Mouse (Mus musculus): ENCODE results near the gene Cacnb3. TPM values are rescaled to one million over a fixed set of nuclear protein-coding genes. Genes with fewer than 3 reads are reported as not detected.

Cacnb3 gene
- polyA plus RNA-seq, 1 experiment from 2014 or later: 80.4 TPM

GRCm38 (mm10) chr15:98674284-98674993 is 43.8 kb downstream of the Cacnb3 start:
- Histone ChIP-seq H3K4me1 (peaks cover 43% of the 10 kb centered on the region), H3K36me3 (replicated peaks) (no peaks in the 10 kb centered on the region), H3K4me3 (replicated peaks) (peak overlapping the region; percentile 48), H3K27ac (peak overlapping the region; percentile 54; the same call in 1 of the 2 replicates), H3K4me2 (peak overlapping the region; percentile 94), H3K27me3 (peaks cover 63% of the 10 kb centered on the region), H3K9ac (peak overlapping the region; percentile 59), H3K9me3 (no peaks in the 10 kb centered on the region)
- WGBS: 19% methylated on average over 7 of the region's 7 CpGs
- ATAC-seq (ENCODE audit: low FRiP score): peak; percentile 71

GRCm38 (mm10) chr15:98674994-98675545 is 44.4 kb downstream of the Cacnb3 start:
- Histone ChIP-seq H3K9me3 (no peaks in the 10 kb centered on the region), H3K4me2 (peak overlapping the region; percentile 94), H3K27ac (peak overlapping the region; percentile 59; the same call in 1 of the 2 replicates), H3K36me3 (replicated peaks) (no peaks in the 10 kb centered on the region), H3K9ac (peak overlapping the region; percentile 59), H3K4me1 (peaks cover 43% of the 10 kb centered on the region), H3K4me3 (replicated peaks) (peak overlapping the region; percentile 48), H3K27me3 (peaks cover 68% of the 10 kb centered on the region)
- peak; percentile 12; the same call in 1 of the 2 replicates for ATAC-seq (ENCODE audit: low FRiP score)
- WGBS: 18% methylated on average over 11 of the region's 11 CpGs

- H3K9ac ChIP-seq: peak overlapping the region; percentile 59
- H3K27me3 ChIP-seq: peaks cover 63% of the 10 kb centered on the region
- no peak for ATAC-seq (ENCODE audit: low FRiP score)
- 6% methylated on average over 14 of the region's 14 CpGs for WGBS
- H3K4me1 ChIP-seq: peaks cover 43% of the 10 kb centered on the region
- no peaks in the 10 kb centered on the region for H3K36me3 ChIP-seq (replicated peaks)
- peak overlapping the region; percentile 94 for H3K4me2 ChIP-seq
- peak overlapping the region; percentile 59; the same call in 1 of the 2 replicates for H3K27ac ChIP-seq
- peak overlapping the region; percentile 48 for H3K4me3 ChIP-seq (replicated peaks)
- H3K9me3 ChIP-seq: no peaks in the 10 kb centered on the region
Measured at GRCm38 (mm10) chr15:98675634-98676250, 45.1 kb downstream of the Cacnb3 start.

GRCm38 (mm10) chr15:98676471-98676870 is 45.8 kb downstream of the Cacnb3 start:
- 7% methylated on average over 9 of the region's 9 CpGs for WGBS
- ATAC-seq (ENCODE audit: low FRiP score): no peak
- H3K27ac ChIP-seq: no peak overlapping the region
- H3K27me3 ChIP-seq: peaks cover 64% of the 10 kb centered on the region
- peak overlapping the region; percentile 94 for H3K4me2 ChIP-seq
- no peaks in the 10 kb centered on the region for H3K9me3 ChIP-seq
- H3K36me3 ChIP-seq (replicated peaks): no peaks in the 10 kb centered on the region
- H3K4me3 ChIP-seq (replicated peaks): peak overlapping the region; percentile 48
- peaks cover 43% of the 10 kb centered on the region for H3K4me1 ChIP-seq
- peak overlapping the region; percentile 59 for H3K9ac ChIP-seq

- no peaks in the 10 kb centered on the region for H3K36me3 ChIP-seq (replicated peaks)
- H3K9me3 ChIP-seq: no peaks in the 10 kb centered on the region
- peak within 1 kb of the TSS; percentile 59 for H3K9ac ChIP-seq
- peak within 1 kb of the TSS; percentile 94 for H3K4me2 ChIP-seq
- H3K27ac ChIP-seq: no peak within 1 kb of the TSS
- peak; percentile 95 for ATAC-seq (ENCODE audit: low FRiP score)
- WGBS: under 1% methylated on average over 30 of the region's 37 CpGs
- H3K4me1 ChIP-seq: peaks cover 43% of the 10 kb centered on the region
- peaks cover 69% of the 10 kb centered on the region for H3K27me3 ChIP-seq
- H3K4me3 ChIP-seq (replicated peaks): peak within 1 kb of the TSS; percentile 48
Measured at GRCm38 (mm10) chr15:98676940-98677728, 46.5 kb downstream of the Cacnb3 start, which contains the start of gene Rnd1. Rnd1 (minus strand) TSS chr15:98677461.

- H3K9ac ChIP-seq: no peak overlapping the region
- no peaks in the 10 kb centered on the region for H3K36me3 ChIP-seq (replicated peaks)
- no peak for ATAC-seq (ENCODE audit: low FRiP score)
- WGBS: 77% methylated on average over 7 of the region's 7 CpGs
- H3K4me2 ChIP-seq: no peak overlapping the region
- H3K4me3 ChIP-seq (replicated peaks): no peak overlapping the region
- H3K9me3 ChIP-seq: no peaks in the 10 kb centered on the region
- peaks cover 43% of the 10 kb centered on the region for H3K4me1 ChIP-seq
- H3K27ac ChIP-seq: no peak overlapping the region
- peaks cover 63% of the 10 kb centered on the region for H3K27me3 ChIP-seq
Measured at GRCm38 (mm10) chr15:98677977-98678376, 47.3 kb downstream of the Cacnb3 start.

- Histone ChIP-seq H3K27ac (no peak overlapping the region), H3K27me3 (peaks cover 41% of the 10 kb centered on the region), H3K9ac (no peak overlapping the region), H3K4me3 (replicated peaks) (no peak overlapping the region), H3K4me1 (peaks cover 22% of the 10 kb centered on the region), H3K4me2 (no peak overlapping the region), H3K9me3 (no peaks in the 10 kb centered on the region), H3K36me3 (replicated peaks) (no peaks in the 10 kb centered on the region)
- WGBS: 94% methylated on average over 8 of the region's 8 CpGs
- no peak for ATAC-seq (ENCODE audit: low FRiP score)
Measured at GRCm38 (mm10) chr15:98680660-98681059, 50.0 kb downstream of the Cacnb3 start.

GRCm38 (mm10) chr15:98681633-98682032 is 51.0 kb downstream of the Cacnb3 start:
- Histone ChIP-seq H3K27ac (no peak overlapping the region), H3K4me3 (replicated peaks) (no peak overlapping the region), H3K4me2 (no peak overlapping the region), H3K36me3 (replicated peaks) (no peaks in the 10 kb centered on the region), H3K27me3 (peaks cover 31% of the 10 kb centered on the region), H3K9ac (no peak overlapping the region), H3K4me1 (peaks cover 12% of the 10 kb centered on the region), H3K9me3 (no peaks in the 10 kb centered on the region)
- no peak for ATAC-seq (ENCODE audit: low FRiP score)
- 85% methylated on average over 7 of the region's 7 CpGs for WGBS

GRCm38 (mm10) chr15:98683177-98683576 is 52.5 kb downstream of the Cacnb3 start:
- H3K27me3 ChIP-seq: peaks cover 24% of the 10 kb centered on the region
- no peaks in the 10 kb centered on the region for H3K4me1 ChIP-seq
- no peak overlapping the region for H3K4me3 ChIP-seq (replicated peaks)
- ATAC-seq (ENCODE audit: low FRiP score): no peak
- H3K9me3 ChIP-seq: no peaks in the 10 kb centered on the region
- WGBS: 81% methylated on average over 10 of the region's 10 CpGs
- no peak overlapping the region for H3K9ac ChIP-seq
- no peak overlapping the region for H3K27ac ChIP-seq
- no peaks in the 10 kb centered on the region for H3K36me3 ChIP-seq (replicated peaks)
- H3K4me2 ChIP-seq: no peak overlapping the region

- H3K9ac ChIP-seq: no peak overlapping the region
- no peaks in the 10 kb centered on the region for H3K9me3 ChIP-seq
- no peak overlapping the region for H3K4me3 ChIP-seq (replicated peaks)
- peaks cover 4% of the 10 kb centered on the region; the same call in 1 of the 2 replicates for H3K4me1 ChIP-seq
- no peaks in the 10 kb centered on the region for H3K36me3 ChIP-seq (replicated peaks)
- no peak overlapping the region for H3K27ac ChIP-seq
- no peak overlapping the region for H3K4me2 ChIP-seq
- 86% methylated on average over 1 of the region's 1 CpGs for WGBS
- H3K27me3 ChIP-seq: peaks cover 18% of the 10 kb centered on the region
- no peak for ATAC-seq (ENCODE audit: low FRiP score)
Measured at GRCm38 (mm10) chr15:98683746-98684145, 53.1 kb downstream of the Cacnb3 start.

GRCm38 (mm10) chr15:98685926-98686325 is 55.3 kb downstream of the Cacnb3 start:
- no peak for ATAC-seq (ENCODE audit: low FRiP score)
- Histone ChIP-seq H3K9ac (no peak overlapping the region), H3K4me3 (replicated peaks) (no peak overlapping the region), H3K27ac (no peak overlapping the region), H3K9me3 (no peaks in the 10 kb centered on the region), H3K4me1 (peaks cover 14% of the 10 kb centered on the region), H3K36me3 (replicated peaks) (no peaks in the 10 kb centered on the region), H3K4me2 (no peak overlapping the region), H3K27me3 (peaks cover 6% of the 10 kb centered on the region; the same call in 1 of the 2 replicates)
- WGBS: 75% methylated on average over 3 of the region's 3 CpGs

- peaks cover 31% of the 10 kb centered on the region for H3K4me1 ChIP-seq
- no peak for ATAC-seq (ENCODE audit: low FRiP score)
- no peaks in the 10 kb centered on the region for H3K27me3 ChIP-seq
- no peaks in the 10 kb centered on the region for H3K36me3 ChIP-seq (replicated peaks)
- H3K4me2 ChIP-seq: no peak overlapping the region
- H3K9me3 ChIP-seq: no peaks in the 10 kb centered on the region
- H3K4me3 ChIP-seq (replicated peaks): no peak overlapping the region
- H3K27ac ChIP-seq: no peak overlapping the region
- 87% methylated on average over 2 of the region's 2 CpGs for WGBS
- H3K9ac ChIP-seq: no peak overlapping the region
Measured at GRCm38 (mm10) chr15:98689682-98690081, 59.0 kb downstream of the Cacnb3 start.
